Comparison of ENCODE assay signal across 22 mouse cellular contexts in the genomic region with DNA sequence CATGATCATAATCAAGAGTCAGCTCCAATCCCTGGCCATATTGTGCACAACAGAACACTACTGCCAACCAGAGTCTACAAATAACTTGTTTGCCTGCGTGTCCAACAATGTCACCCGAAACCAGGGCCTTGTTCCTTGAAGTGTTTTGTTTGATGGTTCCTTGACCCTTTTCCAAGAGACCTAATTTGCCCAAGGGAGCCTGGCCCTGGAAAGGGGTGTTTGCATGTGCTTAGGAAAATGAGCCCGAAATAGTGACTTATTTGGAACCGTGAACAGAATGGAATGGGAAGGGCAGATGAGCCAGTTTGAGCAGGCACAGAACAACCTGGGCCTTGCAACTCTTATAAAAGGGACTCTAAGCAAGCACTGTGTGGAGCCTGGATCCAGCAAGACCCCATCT.
DNase-seq lines count a peak whose midpoint lies in the region; ATAC-seq lines count a peak whose summit lies in the region.
"Had no signal": no experiment of that assay in that cellular context is flagged by ENCODE, and none has a peak within 500 bp of the region (broad histone marks: within the 10 kb centered on the region; RNA-seq: fewer than 3 reads in every experiment).

No protein-coding gene starts in this region.

- no peak overlapping the region for H3K4me2 ChIP-seq in hindbrain, embryonic 13.5 days
- H3K4me2 ChIP-seq in hindbrain, embryonic 16.5 days (ENCODE audit: low read length) = no peak overlapping the region
- H3K4me2 ChIP-seq in neural tube, embryonic 13.5 days = no peak overlapping the region
- H3K4me2 ChIP-seq: forebrain, embryonic 13.5 days; heart, embryonic 13.5 days; hindbrain, embryonic 12.5 days had no signal

- no peaks in the 10 kb centered on the region for H3K9me3 ChIP-seq in hindbrain, embryonic 13.5 days
- H3K9me3 ChIP-seq in hindbrain, embryonic 16.5 days (ENCODE audit: control insufficient read depth, low read length) = no peaks in the 10 kb centered on the region
- H3K9me3 ChIP-seq in neural tube, embryonic 13.5 days = no peaks in the 10 kb centered on the region
- H3K9me3 ChIP-seq: forebrain, embryonic 10.5 days; forebrain, embryonic 13.5 days; heart, embryonic 13.5 days; hindbrain, embryonic 12.5 days had no signal

- peaks cover 21% of the 10 kb centered on the region for H3K4me1 ChIP-seq in hindbrain, embryonic 13.5 days (replicated peaks)
- H3K4me1 ChIP-seq in hindbrain, embryonic 16.5 days (ENCODE audit: control insufficient read depth, insufficient read depth, low read depth, low read length) = peaks cover 3% of the 10 kb centered on the region
- H3K4me1 ChIP-seq in neural tube, embryonic 13.5 days (replicated peaks) = peaks cover 34% of the 10 kb centered on the region

- WGBS in hindbrain, embryonic 13.5 days = 82% methylated on average over 4 of the region's 4 CpGs
- 81% methylated on average over 4 of the region's 4 CpGs for WGBS in hindbrain, embryonic 16.5 days
- WGBS in neural tube, embryonic 13.5 days = 82% methylated on average over 4 of the region's 4 CpGs

- peak overlapping the region; percentile 44; the same call in 1 of the 2 replicates for H3K27ac ChIP-seq in hindbrain, embryonic 13.5 days
- H3K27ac ChIP-seq in hindbrain, embryonic 16.5 days (ENCODE audit: low read depth, low read length) = no peak overlapping the region
- peak overlapping the region; percentile 46; the same call in 1 of the 2 replicates for H3K27ac ChIP-seq in neural tube, embryonic 13.5 days (replicated peaks)
- H3K27ac ChIP-seq: forebrain, embryonic 10.5 days; forebrain, embryonic 13.5 days; heart, embryonic 13.5 days; hindbrain, embryonic 12.5 days; hindbrain, postnatal 0 days had no signal

- H3K4me3 ChIP-seq in hindbrain, embryonic 13.5 days = no peak overlapping the region
- H3K4me3 ChIP-seq in hindbrain, embryonic 16.5 days (ENCODE audit: low read length) = no peak overlapping the region
- no peak overlapping the region for H3K4me3 ChIP-seq in neural tube, embryonic 13.5 days
- H3K4me3 ChIP-seq: forebrain, embryonic 10.5 days; forebrain, embryonic 13.5 days; heart, embryonic 13.5 days; hindbrain, embryonic 12.5 days had no signal

- H3K27me3 ChIP-seq in hindbrain, embryonic 13.5 days = no peaks in the 10 kb centered on the region
- H3K27me3 ChIP-seq in hindbrain, embryonic 16.5 days (replicated peaks; ENCODE audit: control insufficient read depth, insufficient read depth, low read length) = no peaks in the 10 kb centered on the region
- no peaks in the 10 kb centered on the region for H3K27me3 ChIP-seq in neural tube, embryonic 13.5 days
- H3K27me3 ChIP-seq: forebrain, embryonic 13.5 days; heart, embryonic 13.5 days; hindbrain, embryonic 12.5 days had no signal

- no peak overlapping the region for H3K9ac ChIP-seq in hindbrain, embryonic 13.5 days
- no peak overlapping the region for H3K9ac ChIP-seq in hindbrain, embryonic 16.5 days (ENCODE audit: low read depth, low read length)
- H3K9ac ChIP-seq in neural tube, embryonic 13.5 days = no peak overlapping the region
- H3K9ac ChIP-seq: forebrain, embryonic 13.5 days; heart, embryonic 13.5 days; hindbrain, embryonic 12.5 days had no signal

- no peaks in the 10 kb centered on the region for H3K36me3 ChIP-seq in hindbrain, embryonic 13.5 days
- no peaks in the 10 kb centered on the region for H3K36me3 ChIP-seq in hindbrain, embryonic 16.5 days (ENCODE audit: control insufficient read depth, insufficient read depth, low read length)
- no peaks in the 10 kb centered on the region for H3K36me3 ChIP-seq in neural tube, embryonic 13.5 days
- H3K36me3 ChIP-seq: forebrain, embryonic 10.5 days; heart, embryonic 13.5 days; hindbrain, embryonic 12.5 days had no signal

- intact Hi-C loops in gastrocnemius, postnatal 36 days (cut with DNase I) = no loop called here

- ATAC-seq in hindbrain, embryonic 13.5 days (ENCODE audit: low FRiP score) = no peak
- ATAC-seq in hindbrain, embryonic 16.5 days = no peak
- 0 out of 2 replicates have a peak, but pooled peaks have one; percentile 6 for ATAC-seq in neural tube, embryonic 13.5 days (ENCODE audit: low read depth)
- ATAC-seq: activated CD4-positive, CD25-positive, alpha-beta regulatory T cell, adult 4 months; forebrain, embryonic 13.5 days; forebrain, embryonic 16.5 days; hindbrain, postnatal 0 days; inflammation-experienced regulatory T-cells, adult 6 months had no signal

- DNase-seq in gastrocnemius, adult 18-20 months (ENCODE audit: low spot score) = peak; percentile 56
- no peak for DNase-seq in gastrocnemius, postnatal 36 days
- DNase-seq in layer of hippocampus, adult 9-11 months = peak; percentile 14
- no peak for DNase-seq in layer of hippocampus, postnatal 25 days (ENCODE audit: extremely low spot score in 1 of 2, low spot score in 1 of 2)
- no peak for DNase-seq in neural tube, embryonic 10.5 days (ENCODE audit: extremely low spot score, low spot score)
- DNase-seq: adrenal gland, postnatal 10 days; adrenal gland, postnatal 36 days; cerebellum, adult 18-20 months; cerebellum, adult 9-10 months; cerebellum, postnatal 14 days; gastrocnemius, postnatal 14 days had no signal

Comparison
In these comparisons a context has a peak if more than half of its experiments do, and no peak if none do; other contexts are left out.
1. DNase-seq: peak in gastrocnemius, adult 18-20 months (single experiment) and layer of hippocampus, adult 9-11 months (single experiment); none in gastrocnemius, postnatal 36 days (0 of 2), layer of hippocampus, postnatal 25 days (0 of 2) and neural tube, embryonic 10.5 days (single experiment).